Mouse (Mus musculus) liver, adult 2 months (tissue): ENCODE data around the gene Rangrf. TPM values are rescaled to one million over a fixed set of nuclear protein-coding genes. Genes with fewer than 3 reads are reported as not detected.
"Not testable (repeated sequence)": the region's sequence is repeated elsewhere in the genome, so short reads cannot be mapped to it uniquely, and the experiment has no call there.

ENCODE experiments used
- DNase-seq: peaks from one replicate; pipeline ENCODE4 v3.0.0-alpha.2; 2011; ENCODE audit warnings: low read depth, low spot score; ENCODE audit errors: extremely low read depth
- H3K27ac ChIP-seq: fragments of 200-500 bp; replicated peaks from 2 replicates; pipeline ENCODE4 v1.5.1; 2012; ENCODE audit warnings: low read depth, mild to moderate bottlenecking, control low read depth, inconsistent platforms, low read length; ENCODE audit not compliant: insufficient read depth
- H3K27me3 ChIP-seq: fragments of 200-500 bp; 2 replicates; pipeline ENCODE4 v1.6.1; 2012; ENCODE audit warnings: mild to moderate bottlenecking, moderate library complexity, low read length, inconsistent platforms; ENCODE audit not compliant: control insufficient read depth, insufficient read depth
- H3K36me3 ChIP-seq: fragments of 200-500 bp; 2 replicates; pipeline ENCODE4 v1.6.1; 2012; ENCODE audit warnings: low read length, inconsistent platforms; ENCODE audit not compliant: control insufficient read depth, insufficient read depth
- H3K4me1 ChIP-seq: fragments of 200-500 bp; 2 replicates; pipeline ENCODE4 v1.6.1; 2011; ENCODE audit warnings: low read length; ENCODE audit not compliant: control insufficient read depth, insufficient read depth
- H3K4me3 ChIP-seq: fragments of 200-500 bp; 2 replicates; pipeline ENCODE4 v1.5.1; 2011; ENCODE audit warnings: low read depth, mild to moderate bottlenecking, control low read depth, low read length, moderate library complexity; ENCODE audit not compliant: insufficient read depth
- H3K79me2 ChIP-seq: fragments of 200-500 bp; 2 replicates; pipeline ENCODE4 v1.6.1; 2012; ENCODE audit warnings: inconsistent platforms, mild to moderate bottlenecking, low read length, moderate library complexity; ENCODE audit not compliant: control insufficient read depth, insufficient read depth
- H3K9ac ChIP-seq: fragments of 200-500 bp; 2 replicates; pipeline ENCODE4 v1.6.1; 2012; ENCODE audit warnings: low read depth, mild to moderate bottlenecking, control low read depth, inconsistent platforms, low read length
- CTCF ChIP-seq: fragments of 200-500 bp; IDR thresholded peaks from 2 replicates; pipeline ENCODE4 v1.5.1; 2011; ENCODE audit warnings: low read depth, low read length, control low read depth
- POLR2A ChIP-seq: fragments of 200-500 bp; IDR thresholded peaks from 2 replicates; pipeline ENCODE4 v1.6.1; 2011; ENCODE audit warnings: low read length, control low read depth; ENCODE audit not compliant: insufficient read depth; ENCODE audit errors: extremely low read depth
- WGBS: fragments of 180-500 bp; shearing (Covaris S2); methylation state at CpG from one replicate; pipeline ENCODE4 v1.1.7; 2018; 5-methylcytosine and 5-hydroxymethylcytosine counted together
- polyA plus RNA-seq: library from polyadenylated mRNA; depleted of rRNA; stranded (reverse); fragments of >200 nt; gene quantifications from 2 replicates; pipeline ENCODE4 v1.2.3, GENCODE M21; 2012
- total RNA-seq: library from RNA; depleted of rRNA; stranded (reverse); fragments of >200 nt; gene quantifications from 2 replicates; pipeline ENCODE4 v1.2.3, GENCODE M21; 2014

Gene Rangrf
- total and polyA plus RNA-seq, 2 experiments: 3.1 to 5.5 TPM

GRCm38 (mm10) chr11:69003592-69003991, 28.6 kb upstream of the Rangrf start:
- 0 out of 2 replicates have a peak, but pooled peaks cover 2% of the 10 kb centered on the region for H3K4me1 ChIP-seq
- TF ChIP-seq CTCF (no peak), POLR2A (no peak)
- peaks cover 10% of the 10 kb centered on the region; the same call in 1 of the 2 replicates for H3K36me3 ChIP-seq
- WGBS: 72% methylated on average over 4 of the region's 4 CpGs
- no peak overlapping the region for H3K4me3 ChIP-seq
- H3K27ac ChIP-seq: no peak overlapping the region
- DNase-seq: no peak
- no peaks in the 10 kb centered on the region for H3K27me3 ChIP-seq
- no peak overlapping the region for H3K9ac ChIP-seq
- H3K79me2 ChIP-seq: no peaks in the 10 kb centered on the region

GRCm38 (mm10) chr11:69002782-69003181, 27.8 kb upstream of the Rangrf start:
- peaks cover 14% of the 10 kb centered on the region; the same call in 1 of the 2 replicates for H3K36me3 ChIP-seq
- DNase-seq, H3K9ac ChIP-seq, H3K4me1 ChIP-seq, H3K27ac ChIP-seq, H3K27me3 ChIP-seq, H3K79me2 ChIP-seq, H3K4me3 ChIP-seq: not testable (repeated sequence)
- WGBS: 84% methylated on average over 4 of the region's 4 CpGs

GRCm38 (mm10) chr11:68997080-68997479, 22.1 kb upstream of the Rangrf start:
- Histone ChIP-seq H3K79me2 (no peaks in the 10 kb centered on the region), H3K27ac (no peak overlapping the region), H3K4me1 (no peaks in the 10 kb centered on the region), H3K27me3 (no peaks in the 10 kb centered on the region), H3K4me3 (no peak overlapping the region), H3K36me3 (peaks cover 22% of the 10 kb centered on the region), H3K9ac (no peak overlapping the region)
- TF ChIP-seq CTCF: no peak
- no peak for TF ChIP-seq POLR2A
- 89% methylated on average over 4 of the region's 4 CpGs for WGBS
- DNase-seq: no peak

- WGBS: 98% methylated on average over 3 of the region's 3 CpGs
Measured at GRCm38 (mm10) chr11:68994377-68994776, 19.4 kb upstream of the Rangrf start.

GRCm38 (mm10) chr11:68993122-68993521, 18.1 kb upstream of the Rangrf start:
- Histone ChIP-seq H3K27me3 (no peaks in the 10 kb centered on the region), H3K4me1 (no peaks in the 10 kb centered on the region), H3K27ac (no peak overlapping the region), H3K9ac (no peak overlapping the region), H3K4me3 (no peak overlapping the region), H3K79me2 (no peaks in the 10 kb centered on the region), H3K36me3 (peaks cover 16% of the 10 kb centered on the region)
- whole genome bisulfite sequencing: 91% methylated on average over 7 of the region's 7 CpGs
- DNase-seq: no peak
- TF ChIP-seq POLR2A: no peak
- no peak for TF ChIP-seq CTCF

More at GRCm38 (mm10) chr11:68994377-68994776, 19.4 kb upstream of the Rangrf start:
- Histone ChIP-seq H3K4me1 (no peaks in the 10 kb centered on the region), H3K36me3 (peaks cover 17% of the 10 kb centered on the region), H3K27ac (no peak overlapping the region), H3K79me2 (no peaks in the 10 kb centered on the region), H3K27me3 (no peaks in the 10 kb centered on the region), H3K9ac (no peak overlapping the region), H3K4me3 (no peak overlapping the region)
- TF ChIP-seq CTCF (no peak), POLR2A (no peak)
- DNase-seq: no peak

GRCm38 (mm10) chr11:68988341-68988740, 13.4 kb upstream of the Rangrf start:
- Histone ChIP-seq H3K36me3 (peaks cover 4% of the 10 kb centered on the region; the same call in 1 of the 2 replicates), H3K27me3 (no peaks in the 10 kb centered on the region), H3K4me1 (no peaks in the 10 kb centered on the region), H3K4me3 (no peak overlapping the region), H3K9ac (no peak overlapping the region), H3K27ac (no peak overlapping the region), H3K79me2 (no peaks in the 10 kb centered on the region)
- DNase-seq: no peak
- no peak for TF ChIP-seq POLR2A
- no peak for TF ChIP-seq CTCF
- WGBS: 91% methylated on average over 17 of the region's 17 CpGs
